Mouse (Mus musculus): ENCODE data around the gene Skor1.

The Skor1 gene

DNA sequence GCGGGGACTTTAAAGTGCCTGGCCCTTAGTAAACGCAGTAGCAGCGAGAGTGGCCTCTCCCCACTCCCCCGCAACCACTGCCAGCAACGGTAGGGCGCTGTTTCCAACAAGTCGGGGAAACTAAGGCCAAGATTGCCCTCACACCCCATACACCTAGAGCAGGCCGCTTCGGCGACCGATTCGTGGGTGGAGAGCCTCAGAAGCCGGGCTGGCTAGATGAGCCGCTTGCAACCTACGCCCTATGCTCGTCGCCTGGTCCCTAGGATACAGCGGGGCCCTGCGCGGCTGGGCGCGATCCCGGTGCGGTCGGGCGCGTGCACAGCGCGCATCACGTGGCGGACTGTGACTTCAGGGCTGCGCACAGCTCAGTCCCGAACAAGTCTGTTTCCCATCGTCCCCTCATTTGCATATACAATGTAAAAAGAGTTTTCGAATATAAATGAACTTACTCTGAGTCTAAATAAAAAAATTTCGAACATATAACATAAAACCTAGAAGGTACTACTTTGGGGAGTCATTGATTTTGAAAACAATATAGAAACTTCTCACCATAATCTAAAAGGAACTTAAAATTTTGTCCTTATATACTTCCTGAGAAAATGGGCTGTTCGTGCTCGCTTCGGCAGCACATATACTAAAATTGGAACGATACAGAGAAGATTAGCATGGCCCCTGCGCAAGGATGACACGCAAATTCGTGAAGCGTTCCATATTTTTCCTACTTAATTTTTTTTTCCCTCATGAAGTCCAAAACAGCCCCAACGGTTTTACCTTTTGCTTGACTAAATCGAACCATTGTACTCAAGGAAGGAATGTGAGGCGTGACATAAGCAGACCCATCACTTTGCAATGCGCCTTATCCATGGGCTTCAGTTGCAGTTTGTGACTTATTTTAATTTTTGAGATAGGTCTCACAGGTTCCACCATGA is 15.8 kb downstream of the Skor1 start:
- DNase-seq, result peak; percentile 97

DNA sequence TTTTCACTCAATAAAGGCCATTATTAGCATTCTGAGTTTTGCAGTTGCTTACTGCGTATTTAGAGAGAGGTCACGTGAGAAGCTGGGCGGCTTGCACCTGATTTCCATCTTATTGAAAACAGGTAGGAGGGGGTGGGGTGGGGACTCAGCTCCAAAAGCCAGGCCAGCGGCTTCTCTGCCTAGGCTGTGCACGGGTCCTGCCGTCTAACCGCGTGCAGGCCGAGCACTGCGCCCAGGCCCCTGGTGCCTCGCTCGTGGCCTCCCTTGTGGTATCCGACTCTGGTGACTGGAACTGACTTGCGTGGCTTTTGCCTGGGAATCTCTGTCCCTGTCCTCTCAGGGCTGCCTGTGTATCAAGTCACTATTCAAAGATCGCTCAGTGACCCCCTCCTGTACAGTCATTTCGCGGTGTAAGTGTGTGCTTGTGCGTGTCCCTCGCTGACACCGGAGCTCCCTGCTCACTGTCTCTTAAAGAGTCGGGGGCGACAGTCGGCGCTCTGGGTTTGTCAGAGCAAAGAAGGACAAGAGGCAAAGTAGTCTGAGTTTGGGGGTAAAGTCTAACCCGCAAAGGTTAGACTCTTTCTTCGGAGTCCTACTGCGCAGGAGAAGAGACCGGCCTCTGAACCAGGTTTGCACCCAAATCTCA is 16.7 kb downstream of the Skor1 start:
- peak; percentile 55 for DNase-seq

- DNase-seq, result peak; percentile 46
Observed at GRCm38 (mm10) chr9:63129641-63130041, 19.1 kb downstream of the Skor1 start.

GRCm38 (mm10) chr9:63124512-63124911 is 24.2 kb downstream of the Skor1 start:
- DNase-seq, result peak; percentile 27

GRCm38 (mm10) chr9:63123451-63124438 is 25.0 kb downstream of the Skor1 start:
- peak; percentile 94 for DNase-seq

DNA sequence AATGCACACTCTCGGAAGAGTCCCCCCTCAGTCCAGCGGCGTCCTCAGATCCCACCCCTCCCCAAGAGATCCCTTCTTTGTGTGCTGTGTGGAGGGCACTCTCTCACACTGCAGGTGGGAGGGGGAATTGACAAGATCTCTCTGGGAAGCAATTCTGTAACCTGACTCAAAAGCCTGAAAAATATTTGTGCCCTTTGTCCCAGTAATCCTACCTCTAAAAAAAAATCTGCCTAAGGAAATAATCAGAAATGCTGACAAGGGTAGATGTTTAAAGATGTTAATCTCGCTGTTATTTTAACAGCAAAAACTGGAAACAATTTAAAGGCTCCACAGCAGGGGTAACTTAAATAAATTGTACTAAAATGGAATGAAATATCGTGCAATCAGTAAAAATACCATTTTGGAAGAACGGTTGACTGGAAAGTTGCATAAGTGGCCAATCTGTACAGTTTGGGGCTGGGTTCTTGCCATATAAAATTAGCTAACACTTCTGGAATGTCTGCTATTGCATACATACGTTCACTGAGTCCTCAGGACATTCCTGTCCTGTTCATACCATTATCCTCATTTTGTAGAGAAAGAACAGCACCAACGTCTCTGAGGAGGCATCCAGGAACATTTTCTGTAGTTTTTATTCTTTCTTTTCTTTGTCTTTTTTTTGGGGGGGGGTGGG is 26.5 kb downstream of the Skor1 start:
- DNase-seq, result no peak

DNA sequence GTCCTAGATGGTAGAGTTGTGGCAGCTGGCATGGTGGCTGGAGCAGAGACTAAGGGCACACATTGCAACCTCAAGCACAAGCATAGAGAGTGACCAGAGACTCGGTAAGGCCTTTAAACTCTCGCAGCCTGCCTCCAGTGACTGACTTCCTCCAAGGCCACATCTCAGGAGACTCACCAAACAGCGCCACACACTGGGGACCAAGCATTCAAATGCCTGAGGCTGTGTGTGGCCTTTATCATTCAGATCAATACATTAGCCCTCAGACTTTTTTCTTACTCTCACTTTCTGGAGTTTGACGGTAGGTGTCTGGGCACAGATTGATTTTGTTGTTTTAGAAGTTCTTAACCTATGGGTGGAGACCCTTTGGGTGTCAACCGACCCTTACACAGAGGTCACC is 30.4 kb downstream of the Skor1 start:
- no peak for DNase-seq

DNA sequence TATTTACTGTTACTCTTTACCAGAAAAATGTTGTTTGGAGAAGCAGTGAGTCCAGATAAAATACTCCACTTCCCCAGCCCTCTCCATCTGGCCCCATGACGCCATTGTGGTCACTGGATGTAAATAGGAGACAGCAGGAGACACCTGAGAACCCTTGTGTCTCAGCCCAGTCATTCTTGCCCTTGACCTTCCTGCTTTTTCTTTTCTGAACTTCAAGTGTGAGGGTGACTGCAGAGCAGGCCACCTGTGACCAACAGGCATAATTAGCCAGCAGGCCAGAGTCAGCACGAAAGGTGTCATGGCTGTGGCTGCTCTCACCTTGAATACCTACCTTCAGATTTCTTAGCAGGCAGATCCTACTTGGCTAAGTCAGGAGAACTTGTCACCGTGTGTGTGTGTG is 36.2 kb downstream of the Skor1 start:
- no peak for DNase-seq

DNA sequence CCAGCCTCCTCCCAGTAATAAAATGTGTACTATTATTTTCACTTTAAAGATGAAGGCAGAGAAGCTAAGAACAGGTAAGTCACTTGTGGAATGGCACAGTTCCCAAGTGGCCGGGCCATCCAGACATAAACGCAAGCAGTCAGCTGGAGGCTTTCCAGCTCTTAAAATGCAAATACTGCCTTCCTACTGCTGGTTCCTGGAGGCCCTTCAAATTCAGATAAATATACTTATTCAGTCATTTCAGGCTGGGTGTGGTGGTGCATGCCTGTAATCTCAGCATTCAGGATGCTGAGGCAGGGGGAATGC is 39.0 kb downstream of the Skor1 start:
- peak; percentile 51 for DNase-seq

DNA sequence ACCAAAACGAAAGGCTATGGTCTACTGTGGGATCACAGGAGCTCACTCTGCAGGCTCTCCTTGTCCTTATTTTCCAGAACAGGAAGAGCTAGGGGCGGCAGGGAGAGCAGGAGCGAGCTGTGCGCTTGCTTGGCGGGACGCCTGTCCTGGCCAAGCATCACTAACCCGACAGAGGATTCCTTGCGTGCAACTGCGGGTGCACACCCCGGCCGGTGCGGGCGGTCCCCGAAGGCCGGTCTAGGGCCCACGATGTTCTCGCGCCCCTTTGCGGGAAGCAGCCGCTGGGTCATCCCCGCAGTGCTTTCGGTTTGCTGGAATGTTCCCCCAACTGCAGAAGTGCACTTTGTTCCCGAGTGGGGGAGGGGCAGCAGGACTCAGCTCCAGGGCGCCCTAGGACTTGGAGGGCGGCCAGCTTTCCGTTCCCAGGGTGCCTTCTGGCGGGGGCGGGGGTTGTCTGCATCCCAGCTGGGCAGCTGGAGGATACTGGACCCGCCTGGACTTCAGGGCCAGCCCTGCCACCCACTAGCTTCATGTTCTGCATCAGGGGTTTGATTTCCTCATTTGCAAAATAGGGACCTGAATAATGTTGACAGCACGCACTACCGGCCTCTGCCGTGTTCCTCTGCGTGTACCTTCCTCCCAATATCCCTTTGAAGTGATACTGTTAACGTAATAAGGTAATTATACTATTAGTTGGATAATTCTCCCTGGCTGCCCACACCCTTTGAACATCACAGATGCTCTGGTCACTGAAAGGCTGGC is 39.6 kb downstream of the Skor1 start:
- peak; percentile 99 for DNase-seq

- peak; percentile 69 for DNase-seq
Observed at GRCm38 (mm10) chr9:63108580-63108979, 40.2 kb downstream of the Skor1 start.

DNA sequence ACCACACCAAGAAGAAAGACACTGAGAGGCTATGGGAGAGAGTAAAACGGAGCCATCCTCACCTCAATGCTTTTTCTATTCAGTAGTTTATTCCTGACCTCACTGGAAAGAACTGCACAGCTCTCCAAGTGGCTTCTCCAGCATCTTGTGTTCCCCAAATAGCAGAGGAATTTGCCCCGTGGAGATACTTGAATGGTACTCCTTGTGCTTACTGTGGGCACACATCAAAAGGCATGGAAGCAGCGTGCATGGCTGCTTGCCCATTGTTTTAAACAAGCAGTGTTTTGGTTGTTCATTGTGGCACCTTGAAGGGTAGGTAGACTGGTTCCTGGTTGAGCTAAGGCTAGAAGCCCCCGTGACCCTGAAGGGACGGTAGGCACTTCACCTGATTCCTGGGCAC is 48.1 kb downstream of the Skor1 start:
- no peak for DNase-seq

DNA sequence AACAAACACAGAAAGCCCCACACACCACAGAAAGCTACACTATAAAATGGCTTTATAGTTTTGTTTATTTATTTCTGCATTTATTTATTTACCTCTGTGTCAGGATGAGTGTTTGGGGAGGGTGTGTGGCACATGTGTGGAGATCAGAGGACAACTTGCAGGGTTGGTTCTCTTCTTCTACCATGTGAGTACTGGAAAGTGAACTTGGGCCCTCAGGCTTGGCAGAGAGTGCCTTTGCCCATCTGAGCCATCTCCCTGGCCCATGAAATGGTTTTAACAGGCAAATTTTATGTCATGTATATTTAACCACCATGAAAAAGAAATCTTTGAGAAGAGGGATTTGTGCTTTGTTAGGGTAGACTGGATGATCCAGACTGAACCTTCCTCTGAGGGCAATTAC is 48.9 kb downstream of the Skor1 start:
- no peak for DNase-seq

DNA sequence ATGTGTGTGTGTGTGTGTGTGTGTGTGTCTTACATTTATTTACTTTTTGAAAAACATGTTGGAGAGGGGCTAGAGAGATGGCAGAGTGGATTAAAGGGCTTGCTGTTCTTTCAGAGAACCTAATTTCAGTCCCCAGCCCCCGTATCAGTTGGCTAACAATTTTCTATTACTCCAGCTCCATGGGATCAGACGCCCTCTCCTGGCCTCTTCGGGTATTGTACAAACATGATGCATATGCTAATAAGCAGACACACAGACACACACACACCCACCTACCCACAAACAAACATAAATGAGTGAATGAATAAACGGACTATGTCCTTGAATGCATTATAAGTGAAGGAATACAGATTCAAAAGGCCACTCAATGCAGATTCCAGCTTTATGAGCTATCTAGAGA is 49.4 kb downstream of the Skor1 start:
- DNase-seq, result no peak

DNA sequence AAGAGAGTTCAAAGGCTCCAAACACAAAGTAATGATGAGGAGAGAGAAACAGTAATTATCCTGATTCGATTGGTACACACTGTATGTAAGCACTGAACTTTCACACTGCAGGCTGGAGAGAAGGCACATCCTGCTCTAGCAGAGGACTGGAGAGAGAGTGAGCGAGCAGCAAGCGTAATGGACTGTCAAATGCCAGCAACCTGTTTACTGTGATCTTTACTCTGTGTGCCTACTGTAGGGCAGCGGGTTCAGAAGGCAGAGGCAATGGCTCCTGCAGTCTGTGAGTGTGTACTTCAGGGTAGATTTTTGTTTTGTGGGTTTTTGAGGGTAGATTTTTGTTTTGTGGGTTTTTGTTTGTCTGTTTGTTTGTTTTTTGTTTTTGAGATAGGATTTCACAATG is 49.9 kb downstream of the Skor1 start:
- DNase-seq, result no peak

- no peak for DNase-seq
Observed at GRCm38 (mm10) chr9:63097204-63097603, 51.6 kb downstream of the Skor1 start.

GRCm38 (mm10) chr9:63094030-63094429 is 54.7 kb downstream of the Skor1 start:
- DNase-seq, result no peak

GRCm38 (mm10) chr9:63092567-63092966 is 56.2 kb downstream of the Skor1 start:
- DNase-seq, result no peak

GRCm38 (mm10) chr9:63091971-63092528 is 56.7 kb downstream of the Skor1 start:
- peak; percentile 84 for DNase-seq

DNA sequence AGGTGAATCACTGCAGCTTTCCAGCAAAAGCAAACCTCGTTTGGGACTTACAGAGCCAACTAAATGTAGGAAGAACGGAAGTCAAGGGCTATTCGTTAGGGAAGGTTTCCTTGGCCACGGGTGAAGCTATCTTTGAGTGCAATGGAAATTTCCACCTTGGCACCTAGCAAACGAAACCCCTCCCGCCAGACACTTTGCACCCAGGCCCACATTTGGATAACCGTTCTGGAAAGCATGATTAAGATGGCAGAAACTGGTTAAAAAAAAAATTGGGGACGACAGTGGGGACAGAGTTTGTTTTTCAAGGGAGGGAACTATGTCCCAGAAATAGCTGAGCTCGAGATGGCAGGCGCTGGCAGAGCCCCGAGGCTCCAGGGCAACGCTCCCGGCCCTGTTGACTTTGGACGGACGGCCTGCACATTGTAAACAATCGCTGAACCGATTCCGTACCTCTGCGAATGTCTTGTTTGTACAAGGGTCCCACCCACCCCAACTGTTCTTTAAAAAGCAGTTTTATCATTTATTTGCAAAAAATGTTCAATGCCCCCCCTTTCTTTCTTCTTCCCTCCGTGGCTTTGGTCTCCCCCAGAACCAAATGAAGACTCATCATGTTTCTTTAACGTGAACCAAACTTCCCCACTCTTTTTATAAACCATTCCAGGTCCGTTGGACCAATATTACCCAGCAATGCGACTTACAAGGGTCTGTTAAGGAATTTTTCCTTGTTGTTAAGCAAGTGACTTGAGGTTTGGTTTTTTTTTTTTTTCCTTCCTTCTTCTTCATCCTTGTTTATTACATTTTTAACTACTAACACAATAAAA is 57.5 kb downstream of the Skor1 start:
- DNase-seq, result peak; percentile 76

DNA sequence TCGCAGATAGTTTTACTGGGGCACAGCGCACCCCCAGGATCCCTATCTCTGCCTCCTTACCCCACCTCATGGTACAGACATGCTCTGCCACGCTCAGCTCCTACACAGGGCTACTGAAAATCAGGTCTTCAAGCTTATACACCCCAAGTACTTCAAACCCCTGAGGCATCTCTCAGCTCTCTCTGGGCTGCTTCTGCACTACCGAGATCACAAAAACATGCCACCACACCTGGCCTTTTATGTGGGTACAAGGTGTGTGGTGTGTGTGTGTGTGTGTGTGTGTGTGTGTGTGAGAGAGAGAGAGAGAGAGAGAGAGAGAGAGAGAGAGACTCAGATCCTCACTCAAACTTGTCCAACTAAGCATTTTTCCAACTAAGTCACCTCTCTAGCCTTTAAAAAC is 59.6 kb downstream of the Skor1 start:
- no peak for DNase-seq
